Mouse (Mus musculus) G1E (cell line): ENCODE data around the gene Col18a1.

Source experiments
- CTCF ChIP-seq: IDR thresholded peaks from 2 replicates; pipeline ENCODE4 v1.5.1; 2012; ENCODE audit warnings: low read depth, low read length, inconsistent platforms, mixed read lengths
- GATA1 ChIP-seq: IDR thresholded peaks from 2 replicates; pipeline ENCODE4 v1.6.1; 2012; ENCODE audit warnings: borderline replicate concordance, low read length, inconsistent platforms, mixed read lengths
- POLR2AphosphoS5 ChIP-seq: IDR thresholded peaks from 2 replicates; pipeline ENCODE4 v1.6.1; 2012; ENCODE audit warnings: low read depth, low read length, inconsistent platforms; ENCODE audit not compliant: insufficient replicate concordance

GRCm38 (mm10) chr10:77138304-77138703, 28.0 kb downstream of the Col18a1 start:
- TF ChIP-seq CTCF (no peak), GATA1 (no peak), POLR2AphosphoS5 (no peak)
